Mouse (Mus musculus) kidney, postnatal 25 days (tissue): Measurements from ENCODE around the gene Olfr51.
"Not testable (repeated sequence)": the region's sequence is repeated elsewhere in the genome, so short reads cannot be mapped to it uniquely, and the experiment has no call there.

Experiments used
- DNase-seq, 2 experiments: peaks; one replicate each; pipeline ENCODE4 v3.0.0; 2021; ENCODE audit warnings: mixed read lengths in 2 of 2

Olfr51 gene

GRCm38 (mm10) chr11:51003296-51003695, at the start of gene Olfr51:
Olfr51 (plus strand) TSS chr11:51003596.
- DNase-seq: no peak

- no peak for DNase-seq
Observed at GRCm38 (mm10) chr11:50953665-50954064, 49.7 kb upstream of the Olfr51 start, which contains the start of gene Prop1. Prop1 (minus strand) TSS chr11:50953765.

- DNase-seq: no peak
Observed at GRCm38 (mm10) chr11:50964886-50965285, 38.5 kb upstream of the Olfr51 start.

- DNase-seq: no peak
Observed at GRCm38 (mm10) chr11:50966230-50966629, 37.2 kb upstream of the Olfr51 start, which contains the start of gene Olfr1378. Olfr1378 (plus strand) TSS chr11:50966530.

- no peak for DNase-seq
Observed at GRCm38 (mm10) chr11:50977216-50977615, 26.2 kb upstream of the Olfr51 start.

GRCm38 (mm10) chr11:50981667-50982066, 21.7 kb upstream of the Olfr51 start, which contains the start of gene Olfr1377:
Olfr1377 (plus strand) TSS chr11:50981967.
- DNase-seq: no peak

GRCm38 (mm10) chr11:51011821-51012220, 8.4 kb downstream of the Olfr51 start:
- peak; percentile 68 to 69 for DNase-seq

GRCm38 (mm10) chr11:51013936-51014335, 10.5 kb downstream of the Olfr51 start, which contains the start of gene Olfr54:
Olfr54 (plus strand) TSS chr11:51014236.
- DNase-seq: no peak

GRCm38 (mm10) chr11:51016341-51016740, 12.9 kb downstream of the Olfr51 start:
- DNase-seq: no peak

- DNase-seq: peak; percentile 39 to 64
Observed at GRCm38 (mm10) chr11:51026811-51027210, 23.4 kb downstream of the Olfr51 start.

GRCm38 (mm10) chr11:51029381-51029780, 26.0 kb downstream of the Olfr51 start:
- DNase-seq: peak; percentile 19 to 40

- peak; percentile 11 to 65 for DNase-seq
Observed at GRCm38 (mm10) chr11:51030225-51030624, 26.8 kb downstream of the Olfr51 start.

GRCm38 (mm10) chr11:51032851-51033250, 29.5 kb downstream of the Olfr51 start:
- DNase-seq: peak in 1 of 2 experiments; percentile 45

GRCm38 (mm10) chr11:51034141-51034540, 30.7 kb downstream of the Olfr51 start:
- not testable (repeated sequence) for DNase-seq

- DNase-seq: peak; percentile 56 to 58
Observed at GRCm38 (mm10) chr11:51035951-51036350, 32.6 kb downstream of the Olfr51 start.

- DNase-seq: not testable (repeated sequence)
Observed at GRCm38 (mm10) chr11:51044776-51045175, 41.4 kb downstream of the Olfr51 start.

- DNase-seq: peak; percentile 32 to 36
Observed at GRCm38 (mm10) chr11:51047809-51048208, 44.4 kb downstream of the Olfr51 start, which contains the start of gene Olfr1375. Olfr1375 (plus strand) TSS chr11:51048109.

- DNase-seq: no peak
Observed at GRCm38 (mm10) chr11:51051678-51052077, 48.3 kb downstream of the Olfr51 start.

- no peak for DNase-seq
Observed at GRCm38 (mm10) chr11:51053230-51053629, 49.8 kb downstream of the Olfr51 start.

- DNase-seq: peak; percentile 88 to 90
Observed at GRCm38 (mm10) chr11:51059151-51059571, 55.8 kb downstream of the Olfr51 start, which contains the start of gene Zfp354a. Zfp354a (plus strand) TSS chr11:51059257.
